Mouse (Mus musculus): ENCODE results near the gene Txnrd2. TPM values are rescaled to one million over a fixed set of nuclear protein-coding genes. Genes with fewer than 3 reads are reported as not detected.
A peak's percentile ranks its signal among the peaks of the same experiment; 100 is the strongest.

The Txnrd2 gene
- polyA plus RNA-seq, 2 experiments = 13.4 to 13.6 TPM

DNA sequence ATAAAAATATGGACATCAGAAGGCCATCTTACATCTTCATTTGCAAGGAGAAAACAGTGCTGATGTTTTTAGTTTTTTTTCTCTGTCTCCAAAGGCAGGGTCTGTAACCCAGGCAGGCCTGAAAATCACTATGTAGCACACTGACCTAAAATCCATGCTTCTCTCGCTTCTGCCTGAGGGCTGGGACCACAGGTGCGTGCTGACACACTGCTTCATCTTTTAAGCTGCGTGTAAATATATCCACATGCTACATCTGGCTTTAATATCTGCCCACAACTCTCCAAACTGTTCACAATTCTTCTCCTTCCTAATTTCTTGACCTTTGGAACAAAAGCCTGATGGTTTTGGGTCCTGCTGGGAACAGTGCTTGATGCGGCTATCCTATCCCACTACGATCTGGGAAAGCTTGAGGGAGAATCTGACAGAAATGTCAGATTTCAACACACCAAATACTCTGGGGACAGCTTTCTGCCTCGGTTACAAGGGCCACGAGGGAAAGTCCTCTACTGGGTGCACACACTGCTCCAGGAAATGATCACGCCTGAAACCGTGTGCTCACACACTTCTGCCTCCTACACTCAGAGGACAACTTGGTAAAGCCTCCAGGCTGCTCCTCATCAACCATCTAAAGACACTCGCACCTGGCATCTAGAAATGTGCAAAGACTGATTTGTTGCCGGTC lies 1.7 kb upstream of the Txnrd2 start:
- Histone ChIP-seq H3K9me3 (ENCODE audit: control insufficient read depth, low read length) (no peaks in the 10 kb centered on the region), H3K9ac (ENCODE audit: low read depth, low read length, severe bottlenecking) (peak overlapping the region; percentile 16; the same call in 1 of the 2 replicates), H3K27me3 (ENCODE audit: control insufficient read depth, insufficient read depth, low read length) (no peaks in the 10 kb centered on the region), H3K36me3 (ENCODE audit: control insufficient read depth, insufficient read depth, low read length) (peaks cover 22% of the 10 kb centered on the region), H3K4me3 (replicated peaks; ENCODE audit: low read length) (0 out of 2 replicates have a peak overlapping the region, but pooled peaks have one; percentile 89), H3K4me2 (replicated peaks; ENCODE audit: low read depth, low read length, severe bottlenecking) (peak overlapping the region; percentile 94), H3K4me1 (ENCODE audit: control insufficient read depth, insufficient read depth, low read length) (peaks cover 28% of the 10 kb centered on the region), H3K27ac (replicated peaks; ENCODE audit: low read depth, low read length) (peak overlapping the region; percentile 9; the same call in 1 of the 2 replicates)
- no peak for TF ChIP-seq POLR2A (IDR thresholded peaks at IDR 0.05; ENCODE audit: borderline replicate concordance, extremely low read depth, insufficient read depth, insufficient read length)
- WGBS = 35% methylated on average over 11 of the region's 11 CpGs
- DNase-seq (ENCODE audit: low spot score) = no peak
- ATAC-seq (ENCODE audit: low FRiP score, low read depth) = no peak

GRCm38 (mm10) chr16:18425475-18426214 lies 539 bp upstream of the Txnrd2 start:
- 0 out of 2 replicates have a peak, but pooled peaks have one; percentile 2 for ATAC-seq (ENCODE audit: low FRiP score, low read depth)
- WGBS = 18% methylated on average over 10 of the region's 10 CpGs
- H3K4me2 ChIP-seq (replicated peaks; ENCODE audit: low read depth, low read length, severe bottlenecking) = peak overlapping the region; percentile 94
- no peaks in the 10 kb centered on the region for H3K9me3 ChIP-seq (ENCODE audit: control insufficient read depth, low read length)
- H3K4me1 ChIP-seq (ENCODE audit: control insufficient read depth, insufficient read depth, low read length) = peaks cover 28% of the 10 kb centered on the region
- peak overlapping the region; percentile 73 for H3K27ac ChIP-seq (replicated peaks; ENCODE audit: low read depth, low read length)
- H3K36me3 ChIP-seq (ENCODE audit: control insufficient read depth, insufficient read depth, low read length) = peaks cover 16% of the 10 kb centered on the region
- H3K27me3 ChIP-seq (ENCODE audit: control insufficient read depth, insufficient read depth, low read length) = no peaks in the 10 kb centered on the region
- no peak for TF ChIP-seq POLR2A (IDR thresholded peaks at IDR 0.05; ENCODE audit: borderline replicate concordance, extremely low read depth, insufficient read depth, insufficient read length)
- peak overlapping the region; percentile 89 for H3K4me3 ChIP-seq (replicated peaks; ENCODE audit: low read length)
- peak overlapping the region; percentile 88 for H3K9ac ChIP-seq (ENCODE audit: low read depth, low read length, severe bottlenecking)
- no peak for DNase-seq (ENCODE audit: low spot score)

DNA sequence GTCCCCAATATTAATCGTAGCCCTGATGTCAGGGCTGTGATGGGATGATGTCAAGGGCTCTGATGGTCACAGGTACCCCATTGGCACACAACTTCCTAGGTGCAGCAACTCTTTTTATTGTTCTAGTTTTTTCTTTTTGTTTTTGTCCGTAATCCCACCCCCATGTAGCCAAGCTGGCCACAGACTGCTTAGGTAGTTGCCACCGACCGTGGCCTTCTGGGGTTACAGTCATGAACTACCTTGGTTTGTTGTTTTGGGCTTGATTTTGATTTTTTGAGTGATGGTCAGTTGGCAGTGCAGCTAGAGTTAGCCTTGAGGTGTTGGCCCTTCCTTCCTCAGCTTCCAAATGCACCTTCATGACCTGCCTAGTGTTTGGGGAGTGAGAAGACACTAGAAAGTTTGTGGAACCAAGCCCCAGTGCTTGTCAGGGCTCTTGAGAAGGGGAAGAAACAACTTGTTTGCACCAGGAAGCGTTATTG lies 657 bp downstream of the Txnrd2 start, which contains the start of gene Comt:
Gene Comt, minus strand, starts transcription at position 51 of the 479 bp plus-strand sequence.
- peak within 1 kb of the TSS; percentile 94 for H3K4me2 ChIP-seq (replicated peaks; ENCODE audit: low read depth, low read length, severe bottlenecking)
- peak within 1 kb of the TSS; percentile 88 for H3K9ac ChIP-seq (ENCODE audit: low read depth, low read length, severe bottlenecking)
- H3K27ac ChIP-seq (replicated peaks; ENCODE audit: low read depth, low read length) = peak within 1 kb of the TSS; percentile 73
- no peak for DNase-seq (ENCODE audit: low spot score)
- ATAC-seq (ENCODE audit: low FRiP score, low read depth) = no peak
- WGBS = 58% methylated on average over 5 of the region's 5 CpGs
- no peaks in the 10 kb centered on the region for H3K9me3 ChIP-seq (ENCODE audit: control insufficient read depth, low read length)
- no peak for TF ChIP-seq POLR2A (IDR thresholded peaks at IDR 0.05; ENCODE audit: borderline replicate concordance, extremely low read depth, insufficient read depth, insufficient read length)
- H3K4me1 ChIP-seq (ENCODE audit: control insufficient read depth, insufficient read depth, low read length) = peaks cover 28% of the 10 kb centered on the region
- H3K4me3 ChIP-seq (replicated peaks; ENCODE audit: low read length) = peak within 1 kb of the TSS; percentile 89
- no peaks in the 10 kb centered on the region for H3K27me3 ChIP-seq (ENCODE audit: control insufficient read depth, insufficient read depth, low read length)
- peaks cover 8% of the 10 kb centered on the region for H3K36me3 ChIP-seq (ENCODE audit: control insufficient read depth, insufficient read depth, low read length)

GRCm38 (mm10) chr16:18428011-18428515 lies 1.9 kb downstream of the Txnrd2 start:
- Histone ChIP-seq H3K9ac (ENCODE audit: low read depth, low read length, severe bottlenecking) (no peak overlapping the region), H3K9me3 (ENCODE audit: control insufficient read depth, low read length) (no peaks in the 10 kb centered on the region), H3K36me3 (ENCODE audit: control insufficient read depth, insufficient read depth, low read length) (0 out of 2 replicates have a peak, but pooled peaks cover 3% of the 10 kb centered on the region), H3K27ac (replicated peaks; ENCODE audit: low read depth, low read length) (no peak overlapping the region), H3K27me3 (ENCODE audit: control insufficient read depth, insufficient read depth, low read length) (no peaks in the 10 kb centered on the region), H3K4me1 (ENCODE audit: control insufficient read depth, insufficient read depth, low read length) (peaks cover 28% of the 10 kb centered on the region), H3K4me2 (replicated peaks; ENCODE audit: low read depth, low read length, severe bottlenecking) (no peak overlapping the region), H3K4me3 (replicated peaks; ENCODE audit: low read length) (no peak overlapping the region)
- 80% methylated on average over 5 of the region's 5 CpGs for WGBS
- TF ChIP-seq POLR2A (IDR thresholded peaks at IDR 0.05; ENCODE audit: borderline replicate concordance, extremely low read depth, insufficient read depth, insufficient read length) = no peak
- ATAC-seq (ENCODE audit: low FRiP score, low read depth) (no peak), DNase-seq (ENCODE audit: low spot score) (no peak)

GRCm38 (mm10) chr16:18428516-18429042 lies 2.4 kb downstream of the Txnrd2 start:
- no peaks in the 10 kb centered on the region for H3K9me3 ChIP-seq (ENCODE audit: control insufficient read depth, low read length)
- H3K27me3 ChIP-seq (ENCODE audit: control insufficient read depth, insufficient read depth, low read length) = no peaks in the 10 kb centered on the region
- no peak overlapping the region for H3K4me3 ChIP-seq (replicated peaks; ENCODE audit: low read length)
- peaks cover 28% of the 10 kb centered on the region for H3K4me1 ChIP-seq (ENCODE audit: control insufficient read depth, insufficient read depth, low read length)
- 86% methylated on average over 7 of the region's 7 CpGs for WGBS
- ATAC-seq (ENCODE audit: low FRiP score, low read depth) (no peak), DNase-seq (ENCODE audit: low spot score) (no peak)
- no peak overlapping the region for H3K27ac ChIP-seq (replicated peaks; ENCODE audit: low read depth, low read length)
- no peak overlapping the region for H3K9ac ChIP-seq (ENCODE audit: low read depth, low read length, severe bottlenecking)
- H3K36me3 ChIP-seq (ENCODE audit: control insufficient read depth, insufficient read depth, low read length) = no peaks in the 10 kb centered on the region
- no peak for TF ChIP-seq POLR2A (IDR thresholded peaks at IDR 0.05; ENCODE audit: borderline replicate concordance, extremely low read depth, insufficient read depth, insufficient read length)
- H3K4me2 ChIP-seq (replicated peaks; ENCODE audit: low read depth, low read length, severe bottlenecking) = no peak overlapping the region

Measured in limb, embryonic 14.5 days (tissue).